Mouse (Mus musculus): ENCODE results near the gene Nbea.

DNA sequence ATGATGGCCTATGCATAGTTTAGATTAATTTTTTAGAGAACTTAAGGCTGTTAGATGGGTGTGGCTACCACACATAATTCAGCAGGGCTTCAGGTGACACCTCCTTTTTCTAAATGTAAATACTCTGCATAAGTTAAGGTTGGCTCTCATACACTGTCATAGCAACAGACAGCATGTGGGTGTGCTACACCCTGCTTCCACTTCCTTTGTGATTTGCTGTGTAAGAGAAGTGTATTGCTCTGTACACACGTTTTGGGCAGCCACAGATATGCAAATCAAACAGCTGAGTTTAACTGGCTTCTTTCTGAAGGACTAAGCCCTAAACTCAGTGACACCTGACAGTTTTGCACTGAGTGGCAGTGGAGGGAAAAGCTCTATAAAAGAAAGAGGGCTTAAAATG lies 495.4 kb downstream of the Nbea start:
- TF ChIP-seq CTCF (IDR thresholded peaks at IDR 0.05; ENCODE audit: borderline replicate concordance, control insufficient read depth, extremely low read depth, insufficient read depth, low read length, poor library complexity), result no peak
- TF ChIP-seq POLR2A (IDR thresholded peaks at IDR 0.05; ENCODE audit: control insufficient read depth, extremely low read depth, insufficient read depth, low read length, poor library complexity), result no peak
